Mouse (Mus musculus): ENCODE data around the gene Pawr.

The Pawr gene

GRCm38 (mm10) chr10:108389178-108389926 is 57.4 kb downstream of the Pawr start:
- no peak for DNase-seq (ENCODE audit: low read depth, low spot score)

GRCm38 (mm10) chr10:108389927-108390287 is 58.0 kb downstream of the Pawr start:
- DNase-seq (ENCODE audit: low read depth, low spot score) = peak; percentile 10

- no peak for DNase-seq (ENCODE audit: low read depth, low spot score)
Measured at GRCm38 (mm10) chr10:108391370-108391902, 59.5 kb downstream of the Pawr start.

- DNase-seq (ENCODE audit: low read depth, low spot score) = no peak
Measured at GRCm38 (mm10) chr10:108392151-108392550, 60.2 kb downstream of the Pawr start.

- DNase-seq (ENCODE audit: low read depth, low spot score) = no peak
Measured at GRCm38 (mm10) chr10:108394306-108394705, 62.4 kb downstream of the Pawr start.

GRCm38 (mm10) chr10:108395229-108395628 is 63.3 kb downstream of the Pawr start:
- DNase-seq (ENCODE audit: low read depth, low spot score) = no peak

- DNase-seq (ENCODE audit: low read depth, low spot score) = no peak
Measured at GRCm38 (mm10) chr10:108395647-108396046, 63.7 kb downstream of the Pawr start.

DNA sequence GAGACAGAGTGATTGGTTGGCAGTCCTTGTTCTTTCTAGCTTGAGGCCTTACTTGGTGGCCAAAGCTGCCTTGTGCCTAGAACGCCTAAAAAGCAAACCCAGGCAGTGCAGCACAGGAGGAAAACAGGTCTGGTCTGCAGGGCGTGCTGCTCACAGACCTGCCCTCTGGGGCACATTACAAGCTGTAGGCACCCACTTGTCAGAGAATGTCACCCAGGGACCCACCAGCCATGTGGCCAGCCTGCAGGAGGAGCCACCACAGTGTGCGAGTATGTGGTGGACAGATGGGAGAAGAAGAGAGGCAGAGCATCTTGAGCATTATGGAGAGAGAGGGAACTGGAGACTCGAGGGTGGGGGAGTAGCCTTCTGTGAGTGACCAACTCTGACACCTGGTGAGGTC is 70.8 kb downstream of the Pawr start:
- no peak for DNase-seq (ENCODE audit: low read depth, low spot score)

DNA sequence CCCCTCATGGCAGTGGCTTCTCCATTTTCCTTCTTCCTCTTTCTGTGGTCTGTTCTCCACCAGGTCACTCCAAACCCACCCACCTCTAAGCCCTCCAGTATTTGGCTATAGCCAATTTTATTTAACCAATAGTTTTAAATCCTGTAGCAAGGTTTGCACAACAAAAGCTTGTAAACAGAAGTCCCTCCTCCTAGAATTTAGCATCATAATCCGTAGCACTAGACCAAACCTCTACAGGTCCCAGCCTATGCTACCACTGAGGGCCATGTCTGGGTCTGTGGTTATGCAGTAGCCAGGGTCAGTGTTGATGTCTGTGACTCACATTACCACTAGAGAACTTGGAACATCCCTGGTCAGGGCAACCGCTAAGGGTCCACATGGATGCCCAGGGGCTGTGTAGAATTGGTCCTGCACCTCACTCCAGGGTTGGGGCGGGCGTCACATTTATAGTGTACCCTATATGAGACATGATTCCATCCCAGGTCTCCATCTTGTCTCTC is 71.5 kb downstream of the Pawr start:
- no peak for DNase-seq (ENCODE audit: low read depth, low spot score)

DNA sequence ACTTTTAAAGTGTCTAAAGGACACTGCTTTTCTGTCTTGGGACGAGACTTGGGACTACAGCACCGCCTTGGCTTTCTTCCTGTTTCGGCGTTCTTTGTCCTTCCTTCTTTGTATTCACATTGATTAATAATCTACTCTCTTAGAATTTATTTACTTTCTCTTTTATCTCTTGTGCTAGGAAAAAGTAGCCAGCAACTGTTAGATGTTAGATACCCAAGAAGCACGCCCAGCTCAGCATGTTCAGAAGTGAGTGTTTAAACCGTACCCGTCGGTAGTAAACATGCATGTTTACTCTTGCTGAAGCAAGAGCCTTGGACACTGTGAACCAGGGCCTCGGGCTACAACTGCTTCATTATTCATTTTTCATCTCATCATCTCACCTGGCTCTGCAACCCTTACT is 72.2 kb downstream of the Pawr start:
- no peak for DNase-seq (ENCODE audit: low read depth, low spot score)

GRCm38 (mm10) chr10:108405076-108405475 is 73.2 kb downstream of the Pawr start:
- DNase-seq (ENCODE audit: low read depth, low spot score) = no peak

DNA sequence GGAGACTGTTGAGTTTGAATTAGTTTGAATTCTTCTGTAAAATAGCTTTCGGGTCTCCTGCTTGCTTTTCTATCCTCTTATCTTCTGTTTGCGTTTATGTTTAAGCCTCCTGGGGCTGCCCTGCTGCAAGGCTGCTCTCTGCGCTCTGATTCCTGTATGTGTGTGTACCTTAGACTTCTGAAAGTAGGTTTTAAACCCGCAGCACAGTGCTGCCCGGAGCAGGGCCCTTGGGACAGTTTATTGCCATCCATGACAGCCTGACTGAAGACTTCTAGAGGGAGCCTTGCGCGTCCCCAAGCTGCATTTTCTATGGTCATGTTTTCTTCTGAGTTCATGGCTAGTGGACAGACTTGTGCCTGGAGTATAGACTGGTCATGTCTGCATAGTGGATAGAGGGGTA is 74.0 kb downstream of the Pawr start:
- DNase-seq (ENCODE audit: low read depth, low spot score) = no peak

DNA sequence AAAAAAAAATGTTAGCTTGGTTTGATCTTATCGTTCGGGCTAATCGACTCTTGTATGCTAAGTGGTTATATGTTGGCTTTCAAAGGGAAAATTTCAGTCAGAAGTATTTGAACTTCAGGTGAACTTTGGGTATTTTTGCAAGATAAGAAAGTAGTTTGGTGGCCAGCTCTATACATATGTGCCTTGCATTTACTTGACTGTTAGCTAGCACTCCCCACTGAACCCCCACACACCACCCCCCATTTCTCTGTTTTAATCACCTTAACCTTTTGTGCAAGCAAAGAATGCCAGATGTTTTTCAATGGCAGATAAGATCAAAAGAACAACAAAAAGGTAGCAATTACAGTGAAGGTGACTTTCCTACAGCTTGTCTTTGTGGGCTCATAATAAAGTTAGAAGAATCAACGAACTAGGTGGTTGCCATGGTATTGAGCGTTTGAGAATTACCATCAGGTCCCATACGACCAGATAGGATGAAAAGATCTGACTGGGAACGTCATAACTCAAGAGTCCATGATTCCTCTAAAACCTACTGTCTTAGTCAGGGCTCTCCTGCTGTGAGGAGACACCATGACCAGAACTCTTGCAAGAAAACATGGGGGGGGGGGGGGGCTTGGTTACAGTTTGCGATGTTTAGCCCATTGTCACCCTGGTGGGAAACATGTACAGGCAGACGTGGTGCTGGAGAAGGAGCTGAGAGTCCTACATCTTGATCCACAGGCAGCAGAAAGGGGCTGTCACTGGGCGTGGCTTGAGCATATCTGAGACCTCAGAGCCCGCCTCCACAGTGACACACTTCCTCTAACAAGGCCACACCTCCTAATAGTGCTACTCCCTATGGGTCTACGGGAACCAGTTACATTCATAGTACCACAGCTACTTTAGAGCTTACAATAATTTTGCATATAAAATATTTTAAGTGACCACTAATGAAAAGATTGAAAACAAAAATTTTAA is 75.2 kb downstream of the Pawr start:
- DNase-seq (ENCODE audit: low read depth, low spot score) = no peak

GRCm38 (mm10) chr10:108408025-108408424 is 76.1 kb downstream of the Pawr start:
- no peak for DNase-seq (ENCODE audit: low read depth, low spot score)

DNA sequence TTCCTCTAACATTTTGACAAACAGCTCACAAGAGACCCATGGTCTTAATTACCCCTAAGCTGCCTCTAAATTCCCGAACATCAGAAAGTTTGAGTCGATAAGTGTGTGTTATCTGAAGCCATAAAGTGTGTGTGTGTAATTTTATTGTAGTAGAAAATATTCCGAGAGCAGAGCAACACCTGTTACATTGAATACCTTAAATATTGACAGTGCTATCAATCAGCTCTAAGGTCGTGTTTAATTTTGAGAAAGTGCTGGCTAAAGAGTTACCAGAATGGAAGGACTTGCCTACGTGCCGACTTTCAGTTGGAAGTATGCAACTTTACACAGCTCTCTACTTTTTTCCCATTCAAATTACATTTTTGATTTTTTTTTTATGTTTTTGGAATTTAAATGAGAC is 76.5 kb downstream of the Pawr start:
- no peak for DNase-seq (ENCODE audit: low read depth, low spot score)

DNA sequence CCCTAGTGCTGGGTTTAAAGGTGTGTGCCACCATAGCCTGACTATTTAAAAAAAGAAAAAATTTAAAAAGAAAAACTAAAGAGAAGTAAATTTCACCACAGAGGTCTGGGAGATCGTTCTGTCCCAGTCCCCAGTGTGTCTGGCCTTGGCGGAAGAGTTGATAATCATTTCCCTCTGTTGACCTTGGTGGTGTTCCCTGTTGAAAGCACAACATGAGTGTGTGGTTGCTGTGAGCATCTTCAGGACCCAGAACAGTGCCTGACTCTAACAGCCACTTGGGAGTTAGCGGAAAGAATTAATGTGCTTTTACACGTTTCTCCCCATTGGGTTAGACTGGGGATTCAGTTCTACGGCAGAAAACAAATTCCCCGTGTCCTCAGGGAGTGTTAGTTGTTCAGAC is 77.1 kb downstream of the Pawr start:
- DNase-seq (ENCODE audit: low read depth, low spot score) = no peak

GRCm38 (mm10) chr10:108409529-108409928 is 77.6 kb downstream of the Pawr start:
- DNase-seq (ENCODE audit: low read depth, low spot score) = no peak

- no peak for DNase-seq (ENCODE audit: low read depth, low spot score)
Measured at GRCm38 (mm10) chr10:108414936-108415635, 83.2 kb downstream of the Pawr start.

- no peak for DNase-seq (ENCODE audit: low read depth, low spot score)
Measured at GRCm38 (mm10) chr10:108417448-108417847, 85.5 kb downstream of the Pawr start.

GRCm38 (mm10) chr10:108430553-108430952 is 98.6 kb downstream of the Pawr start:
- DNase-seq (ENCODE audit: low read depth, low spot score) = no peak

DNA sequence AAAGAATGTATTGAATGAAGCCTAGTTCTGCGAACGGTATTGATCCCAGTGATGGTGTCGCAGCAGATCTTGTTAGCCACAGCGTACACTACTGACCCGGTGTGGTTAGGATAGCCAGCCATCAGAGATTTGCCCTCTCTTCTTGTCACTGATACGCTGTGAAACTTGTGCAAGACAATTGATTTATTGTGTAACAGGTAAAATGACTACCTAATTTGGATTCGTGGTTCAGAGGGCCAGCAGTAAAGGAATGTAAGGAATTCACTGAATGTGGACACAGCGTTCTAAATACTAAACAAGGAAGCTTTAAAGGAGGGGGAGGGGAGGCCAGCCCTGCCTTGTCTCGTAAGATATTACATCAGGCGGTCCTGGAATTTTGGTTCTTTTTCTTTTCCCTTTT is 100.3 kb downstream of the Pawr start:
- DNase-seq (ENCODE audit: low read depth, low spot score) = no peak

- no peak for DNase-seq (ENCODE audit: low read depth, low spot score)
Measured at GRCm38 (mm10) chr10:108433976-108434375, 102.1 kb downstream of the Pawr start.

All from skeletal muscle tissue, adult 2 months (tissue).